Mouse (Mus musculus): ENCODE data around the gene Nrip3.

Nrip3 gene

GRCm38 (mm10) chr7:109767575-109768350, 14.1 kb downstream of the Nrip3 start:
- no peak for DNase-seq (ENCODE audit: low spot score)

GRCm38 (mm10) chr7:109764009-109764408, 17.8 kb downstream of the Nrip3 start:
- DNase-seq (ENCODE audit: low spot score): no peak

DNA sequence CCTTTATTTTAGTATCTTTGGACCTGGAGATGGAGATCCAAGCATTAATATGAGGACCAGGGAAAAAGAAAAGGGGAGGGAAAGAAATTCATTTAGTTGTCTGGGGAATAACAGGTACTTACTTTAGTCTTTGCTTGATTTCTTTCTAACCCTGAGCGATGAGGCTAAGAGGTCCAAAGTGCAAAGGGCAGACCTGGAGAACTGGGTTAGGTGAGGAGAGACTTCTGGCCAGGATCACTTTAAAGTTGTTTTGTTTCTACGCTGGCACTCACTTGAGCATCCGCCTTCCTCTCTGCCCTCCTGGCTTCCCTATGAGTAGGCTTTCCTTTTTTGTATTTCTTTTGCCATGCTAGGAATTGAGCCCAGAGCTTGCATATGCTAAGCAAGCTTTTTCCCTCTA, 25.5 kb downstream of the Nrip3 start:
- DNase-seq (ENCODE audit: low spot score): peak; percentile 35

DNA sequence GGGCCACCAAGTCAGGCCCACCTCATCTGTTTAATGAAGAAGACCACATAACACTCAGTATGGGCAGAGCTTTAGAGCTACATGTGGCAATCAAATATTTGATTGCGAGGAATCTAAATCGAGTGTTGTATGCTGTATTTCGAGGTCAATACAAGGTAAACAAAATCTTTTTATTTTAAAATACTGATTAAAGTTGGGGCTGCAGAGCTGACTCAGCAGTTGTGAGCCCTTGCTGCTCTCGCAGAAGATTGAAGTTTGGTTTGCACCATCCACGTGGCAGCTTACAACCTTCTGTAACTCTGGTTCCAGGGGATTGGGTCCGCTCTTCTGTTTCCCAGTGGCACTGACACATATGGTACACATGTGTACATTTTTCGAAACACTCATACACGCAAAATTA, 27.8 kb downstream of the Nrip3 start:
- DNase-seq (ENCODE audit: low spot score): no peak

- peak; percentile 87 for DNase-seq (ENCODE audit: low spot score)
Measured at GRCm38 (mm10) chr7:109752008-109752925, 29.6 kb downstream of the Nrip3 start, which contains the start of gene Tmem9b. Tmem9b (minus strand) TSS chr7:109752875.

DNA sequence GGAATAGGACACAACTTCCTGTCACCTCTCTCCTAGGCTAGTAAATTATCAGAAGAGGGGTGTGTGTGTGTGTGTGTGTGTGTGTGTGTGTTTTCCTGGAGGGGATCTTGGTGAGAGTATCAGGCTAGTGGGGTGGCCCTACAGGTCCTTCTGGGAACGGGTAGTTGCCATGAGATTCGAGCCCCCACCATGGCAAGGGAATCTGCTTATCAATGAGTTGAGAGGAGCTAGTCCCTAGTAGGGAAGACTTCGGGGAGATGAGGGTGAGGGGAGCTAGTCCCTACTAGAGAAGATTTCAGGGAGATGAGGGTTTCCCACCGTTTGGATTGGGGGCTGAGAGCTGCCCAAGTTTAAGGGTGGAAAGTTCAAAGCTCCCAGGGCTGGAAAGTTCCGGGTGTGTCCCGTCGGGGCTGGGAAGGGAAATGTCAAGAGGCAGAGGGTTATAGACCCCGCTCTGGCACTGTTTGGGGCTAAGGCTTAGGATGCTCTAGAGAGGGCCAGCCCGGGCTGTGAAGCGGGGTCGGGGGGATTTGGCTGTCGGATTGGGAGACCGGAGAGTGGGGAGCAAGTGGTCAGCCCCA, 30.3 kb downstream of the Nrip3 start:
- DNase-seq (ENCODE audit: low spot score): no peak

GRCm38 (mm10) chr7:109747747-109748146, 34.1 kb downstream of the Nrip3 start:
- DNase-seq (ENCODE audit: low spot score): no peak

DNA sequence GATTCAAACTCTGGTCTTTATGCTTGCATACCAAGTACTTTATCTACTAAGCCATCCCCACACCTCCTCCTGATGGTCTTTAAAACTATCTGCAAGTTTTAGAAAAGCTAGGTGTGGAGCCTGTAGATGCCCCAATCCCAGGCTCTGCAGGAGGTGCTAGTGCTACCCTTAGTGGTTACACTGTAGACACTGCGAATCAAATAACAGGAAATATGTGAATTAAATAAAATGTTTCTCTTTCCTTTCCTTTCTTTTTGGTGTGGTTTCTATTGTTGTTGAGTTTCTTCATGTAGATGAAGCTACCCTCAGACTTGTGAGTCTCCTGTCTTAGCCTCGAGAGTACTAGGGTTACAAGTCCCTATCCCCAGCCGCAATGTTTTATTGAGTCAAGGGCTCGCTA, 40.1 kb downstream of the Nrip3 start:
- no peak for DNase-seq (ENCODE audit: low spot score)

- DNase-seq (ENCODE audit: low spot score): no peak
Measured at GRCm38 (mm10) chr7:109741060-109741459, 40.8 kb downstream of the Nrip3 start.

DNA sequence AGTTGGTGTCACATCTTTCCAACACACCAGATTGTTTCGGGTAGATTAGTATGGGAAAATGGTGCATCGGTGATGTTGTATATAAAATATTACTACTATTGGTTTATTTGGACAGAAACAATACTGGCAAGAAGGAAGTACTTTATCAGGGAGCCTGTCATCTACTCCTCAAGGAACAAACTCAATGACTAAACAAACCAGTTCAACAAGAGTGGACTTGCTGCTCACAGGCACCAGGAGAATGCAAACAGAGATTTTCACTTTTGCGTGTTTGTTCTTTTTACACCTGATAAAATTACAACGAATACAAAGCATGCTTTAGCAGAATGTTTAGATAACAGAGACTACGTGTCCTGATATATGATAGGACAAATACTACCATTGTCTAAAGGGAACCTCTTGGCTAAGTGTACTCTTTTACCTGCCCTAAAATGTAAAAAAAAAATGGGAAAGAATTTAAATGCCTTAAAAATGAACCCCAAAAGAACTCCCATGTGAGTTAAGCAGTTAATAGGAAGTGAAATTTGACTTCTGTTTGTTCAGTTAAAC, 41.9 kb downstream of the Nrip3 start:
- DNase-seq (ENCODE audit: low spot score): no peak

DNA sequence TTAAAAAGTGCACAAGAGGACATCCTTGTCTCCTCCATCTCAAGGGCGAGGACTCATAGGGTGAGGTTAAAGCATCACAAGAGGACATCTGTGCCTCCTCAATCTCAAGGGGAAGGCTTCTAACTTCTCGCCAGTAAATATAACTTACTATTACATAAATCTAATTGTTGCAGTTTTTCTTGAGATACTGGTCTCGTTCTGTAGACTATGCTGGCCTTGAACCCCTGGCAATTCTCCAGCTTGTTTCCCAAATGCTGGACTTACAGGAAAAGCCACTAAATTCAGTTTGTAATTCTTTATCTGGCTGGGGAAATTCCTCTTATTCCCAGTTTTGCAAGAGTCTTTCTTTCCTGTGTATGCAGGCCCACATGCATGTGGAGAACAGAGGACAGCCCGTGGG, 47.0 kb downstream of the Nrip3 start:
- no peak for DNase-seq (ENCODE audit: low spot score)

DNA sequence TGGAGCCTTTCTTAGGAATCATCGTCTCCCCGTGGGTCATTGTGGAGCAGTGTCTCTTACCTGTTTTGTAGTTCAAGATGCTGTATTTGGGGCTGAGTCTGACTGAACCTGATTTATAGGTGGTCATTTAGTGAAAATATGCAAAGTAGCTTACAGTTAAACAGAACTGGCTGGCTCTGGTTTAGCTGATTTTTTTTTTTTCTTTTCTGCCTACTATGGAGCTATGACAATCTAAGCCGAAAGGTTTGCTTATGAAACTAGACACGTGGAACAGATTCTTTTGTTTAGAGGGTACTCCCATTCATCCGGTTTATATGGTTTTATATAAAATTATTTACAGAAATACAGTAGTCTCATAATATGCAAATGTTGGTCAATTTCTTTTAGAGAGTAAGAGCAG, 50.2 kb downstream of the Nrip3 start, which contains the start of gene Ascl3:
TSS of gene Ascl3 (minus strand) at position 101 of the 400 bp plus-strand sequence.
- DNase-seq (ENCODE audit: low spot score): no peak

GRCm38 (mm10) chr7:109723697-109724096, 58.1 kb downstream of the Nrip3 start, which contains the start of gene BC051019:
BC051019 (minus strand) TSS chr7:109723850.
- no peak for DNase-seq (ENCODE audit: low spot score)

DNA sequence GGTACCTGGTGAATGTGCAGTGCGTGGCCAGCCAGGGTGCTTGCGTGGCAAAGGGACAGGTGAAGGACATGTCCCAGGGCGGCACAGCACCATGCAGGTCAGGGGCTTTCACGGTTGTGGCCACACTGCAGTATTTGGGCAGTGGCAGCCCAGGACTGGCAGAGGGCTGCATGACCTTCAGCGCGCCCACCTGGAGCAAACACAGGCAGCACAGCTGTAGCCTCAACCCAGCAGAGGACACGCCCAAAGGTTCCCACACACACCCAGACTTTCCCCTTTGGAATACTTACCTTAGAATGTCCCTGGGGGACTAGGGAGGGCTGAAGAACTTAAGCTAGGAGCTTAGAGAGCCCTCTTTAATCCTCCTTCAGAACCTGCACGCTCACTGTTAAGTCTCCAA, 58.7 kb downstream of the Nrip3 start:
- no peak for DNase-seq (ENCODE audit: low spot score)

DNA sequence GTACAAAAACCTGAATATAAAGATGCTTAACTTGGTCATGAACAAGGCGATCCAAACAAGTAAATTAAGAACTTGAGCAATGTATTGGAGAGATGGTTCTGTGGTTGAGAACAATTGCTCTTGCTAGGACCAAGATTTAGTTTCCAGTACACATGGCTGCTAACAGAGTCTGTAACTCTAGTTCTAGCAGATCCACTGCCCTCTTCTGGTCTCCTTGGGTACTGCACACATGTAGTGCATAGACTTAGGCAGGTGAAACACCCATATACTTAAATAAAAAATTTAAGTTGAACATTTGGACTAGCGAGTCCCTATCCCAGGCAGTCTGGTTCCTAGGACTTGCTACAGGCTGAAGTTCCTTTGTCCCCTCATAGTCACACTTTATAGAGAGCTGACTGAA, 59.2 kb downstream of the Nrip3 start:
- no peak for DNase-seq (ENCODE audit: low spot score)

GRCm38 (mm10) chr7:109719286-109719685, 62.5 kb downstream of the Nrip3 start:
- DNase-seq (ENCODE audit: low spot score): peak; percentile 15

GRCm38 (mm10) chr7:109713434-109713982, 68.3 kb downstream of the Nrip3 start:
- DNase-seq (ENCODE audit: low spot score): no peak

DNA sequence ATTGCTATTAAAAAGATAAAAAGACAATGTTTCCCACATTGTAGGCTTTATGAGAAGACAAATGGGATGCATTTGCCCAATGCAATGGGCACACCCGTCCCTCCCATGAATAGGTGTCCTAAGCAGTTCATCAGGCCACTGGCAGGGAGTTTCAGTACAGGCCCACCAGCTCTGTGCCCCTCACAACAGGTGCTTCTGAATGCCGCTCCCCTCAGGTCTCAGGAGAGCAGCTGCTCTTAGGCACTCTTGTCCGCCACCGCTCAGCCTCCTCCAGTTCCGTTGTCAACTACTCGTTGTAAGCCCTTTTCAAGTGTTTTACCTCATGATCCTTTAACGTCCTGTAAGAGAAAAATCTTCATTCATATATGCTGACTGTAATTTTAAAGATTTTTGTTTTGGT, 69.6 kb downstream of the Nrip3 start:
- no peak for DNase-seq (ENCODE audit: low spot score)

DNA sequence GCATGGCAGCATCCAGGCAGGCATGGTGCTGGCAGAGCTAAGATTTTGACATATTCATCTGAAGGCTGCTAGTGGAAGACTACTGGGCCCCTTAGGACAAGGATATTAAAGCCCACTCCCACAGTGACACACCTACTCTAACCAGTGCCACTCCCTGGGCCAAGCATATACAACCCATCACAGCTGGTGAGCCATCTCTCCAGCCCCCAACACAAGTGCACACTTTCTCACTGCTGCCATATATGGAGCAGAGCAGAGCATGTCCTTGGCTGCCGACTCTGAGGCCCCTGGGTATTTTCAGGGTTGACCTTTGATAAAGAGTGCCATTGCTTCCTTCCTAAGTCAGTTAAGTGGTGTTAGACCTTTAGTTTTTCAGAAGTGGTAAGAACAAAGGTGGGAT, 71.8 kb downstream of the Nrip3 start:
- DNase-seq (ENCODE audit: low spot score): no peak

DNA sequence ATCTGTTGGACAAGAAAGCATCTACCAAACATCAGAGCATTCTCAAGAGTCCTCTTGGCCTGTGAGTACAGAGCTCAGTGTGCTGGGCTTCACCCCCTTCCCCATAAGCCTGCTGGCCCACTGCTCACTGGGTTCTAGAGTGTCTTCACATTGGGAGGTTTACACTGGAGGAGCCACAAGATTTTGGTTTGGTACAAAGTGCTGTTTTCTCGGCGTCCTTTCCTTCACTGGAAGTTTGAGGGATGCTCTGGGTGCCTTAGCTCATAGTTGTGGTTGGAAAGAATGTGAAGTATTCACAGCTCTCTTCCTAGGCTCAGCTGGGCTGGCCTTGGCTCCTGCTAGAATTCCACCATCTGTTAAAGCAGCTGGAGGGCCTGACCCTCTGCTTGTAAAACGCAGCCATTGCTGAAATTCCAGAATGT, 72.9 kb downstream of the Nrip3 start:
- DNase-seq (ENCODE audit: low spot score): peak; percentile 35

All from yolk sac, embryonic 10.5 days (tissue).